Mouse (Mus musculus) brain, embryonic 18.5 days (tissue): ENCODE results near the gene Tspan33.

Experiments
- DNase-seq: peaks from one replicate; pipeline ENCODE4 v3.0.0-alpha.2; 2012; ENCODE audit warnings: low read depth, low spot score

Tspan33 gene

DNA sequence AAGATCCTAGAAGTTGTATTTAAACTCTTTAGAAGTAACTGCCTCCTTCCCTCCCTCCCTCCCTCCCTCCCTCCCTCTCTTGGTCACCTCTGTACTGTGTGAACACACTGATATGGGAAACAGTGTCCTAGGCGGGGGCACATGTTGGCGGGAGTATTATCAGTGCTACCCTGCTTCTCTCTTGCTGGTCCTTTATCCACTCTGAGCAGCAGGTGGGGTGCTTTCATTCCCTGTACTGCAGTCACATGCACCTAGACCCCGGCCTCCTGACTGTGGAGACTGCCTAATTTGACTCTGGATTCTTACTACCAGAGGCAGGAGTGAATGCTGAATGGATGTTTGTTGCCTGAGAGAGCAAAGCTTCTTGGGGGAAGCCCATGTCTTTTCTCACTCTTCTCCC is 3.5 kb downstream of the Tspan33 start:
- DNase-seq: no peak

DNA sequence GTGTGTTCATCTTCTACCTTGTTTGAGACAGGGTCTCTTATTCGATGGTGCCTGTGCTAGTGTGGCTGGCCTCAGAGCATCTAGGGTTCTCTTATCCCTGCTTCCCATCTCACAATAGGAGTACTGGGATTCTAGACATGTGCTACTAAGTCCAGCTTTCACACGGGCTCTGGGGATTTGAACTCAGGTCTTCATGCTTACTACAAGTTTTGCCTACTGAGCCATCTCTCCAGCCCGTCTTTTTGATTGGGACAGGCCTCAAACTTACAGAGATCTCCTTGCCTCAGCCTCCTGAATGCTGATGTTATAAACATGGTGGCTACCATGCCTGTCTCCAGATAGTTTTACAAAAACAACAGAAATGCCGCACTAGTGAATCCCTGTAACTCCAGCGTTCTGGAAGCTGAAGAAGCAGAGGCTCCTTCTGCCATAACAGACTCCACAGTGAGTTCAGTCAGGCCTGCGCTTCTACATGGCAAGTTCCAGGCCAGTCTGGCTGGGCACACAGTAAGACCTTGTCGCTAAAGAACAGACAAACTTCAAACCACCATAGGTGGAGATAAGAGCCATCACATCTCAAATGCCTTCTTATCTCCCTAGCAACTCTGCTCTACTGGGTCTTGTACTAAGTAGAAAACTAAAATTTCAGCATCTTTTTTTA is 5.2 kb downstream of the Tspan33 start:
- no peak for DNase-seq

DNA sequence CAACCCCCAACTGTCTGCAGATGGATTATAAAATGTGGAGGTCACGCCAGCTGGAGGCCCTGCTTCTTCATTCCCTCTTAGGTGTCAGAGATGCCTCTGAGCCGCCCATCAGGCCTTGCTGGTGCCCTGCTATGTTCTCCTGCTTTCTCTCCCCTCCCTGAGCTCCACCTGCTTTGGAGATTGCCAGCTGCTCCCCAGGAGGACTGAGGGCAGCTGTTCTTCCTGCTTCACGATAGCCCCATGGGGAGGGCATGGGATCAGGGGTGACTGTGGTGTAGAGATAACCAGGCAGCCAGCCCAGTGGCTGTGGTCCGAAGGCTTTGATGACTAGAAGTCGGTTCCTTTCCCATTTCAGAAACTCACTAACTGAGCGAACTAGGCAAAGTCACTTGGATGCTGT is 7.0 kb downstream of the Tspan33 start:
- no peak for DNase-seq

DNA sequence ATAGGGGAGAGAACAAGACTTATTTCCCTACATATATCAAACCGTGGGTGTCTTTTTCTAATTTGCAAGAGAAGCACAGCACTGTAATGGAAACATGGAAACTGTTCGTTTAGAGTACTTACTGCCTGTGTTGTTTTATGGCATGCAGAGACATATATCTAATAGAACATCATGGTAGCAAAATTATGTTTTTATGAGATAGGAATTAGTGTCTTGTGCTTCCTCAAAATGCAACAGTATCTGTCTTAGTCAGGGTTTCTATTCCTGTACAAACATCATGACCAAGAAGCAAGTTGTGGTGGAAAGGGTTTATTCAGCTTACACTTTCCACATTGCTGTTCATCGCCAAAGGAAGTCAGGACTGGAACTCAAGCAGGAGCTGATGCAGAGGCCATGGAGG is 8.1 kb downstream of the Tspan33 start:
- no peak for DNase-seq

DNA sequence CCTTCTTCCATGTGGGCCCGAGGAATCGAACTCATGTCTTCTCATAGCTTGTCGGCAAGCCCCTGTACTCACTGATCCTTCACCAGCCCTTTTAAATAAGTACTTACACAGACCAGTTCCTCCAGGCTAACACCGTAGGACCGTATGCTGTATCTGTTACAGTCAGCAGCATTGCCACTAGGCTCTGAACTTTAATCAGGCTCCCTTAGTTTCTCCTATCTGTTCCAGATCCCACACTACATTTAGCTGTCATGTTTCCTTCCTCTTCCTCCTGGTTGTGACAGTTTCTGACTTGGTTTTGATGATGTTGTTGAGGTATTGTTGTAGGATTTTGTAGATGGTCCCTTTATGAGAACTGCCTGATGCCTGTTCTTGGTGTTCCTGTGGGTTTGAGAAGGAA is 10.1 kb downstream of the Tspan33 start:
- DNase-seq: no peak

DNA sequence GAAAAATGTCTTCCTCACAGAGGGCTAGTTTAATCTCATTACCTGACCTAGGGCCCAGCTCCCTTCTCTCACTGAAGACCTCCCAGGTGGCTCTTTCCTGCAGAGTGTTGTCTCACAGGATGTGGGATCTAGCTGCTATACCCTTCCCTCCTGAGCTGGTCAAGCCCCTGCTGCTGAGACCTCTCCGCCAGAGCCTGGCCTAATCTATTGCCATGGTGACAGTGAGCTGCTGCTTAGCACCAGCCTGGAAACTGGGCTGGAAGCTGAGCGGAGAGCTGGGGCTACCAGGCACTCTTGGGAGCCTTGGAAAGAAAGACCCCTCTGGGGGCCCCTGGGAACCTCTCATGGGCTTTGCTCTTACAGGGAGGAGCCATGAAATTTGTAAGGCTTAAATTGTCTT is 13.9 kb downstream of the Tspan33 start:
- no peak for DNase-seq

DNA sequence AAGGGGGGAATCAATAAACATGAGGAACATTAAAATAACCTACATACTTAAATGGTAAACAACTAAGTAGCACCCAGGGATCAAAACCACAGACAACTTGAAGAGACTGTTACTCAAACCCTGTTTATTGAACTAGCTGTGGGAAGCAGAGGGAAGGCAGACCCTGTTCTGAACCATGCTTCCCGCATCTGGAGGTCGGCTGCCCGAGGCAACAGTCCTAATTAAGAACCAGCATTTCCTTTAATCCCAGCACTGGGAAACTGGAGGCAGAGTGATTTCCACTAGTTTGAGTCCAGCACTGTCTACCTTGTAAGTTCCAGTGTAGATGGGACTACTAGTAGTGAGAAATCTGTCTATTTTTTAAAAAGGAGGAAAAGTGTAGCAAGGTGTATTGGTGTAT is 17.3 kb downstream of the Tspan33 start:
- DNase-seq: no peak

DNA sequence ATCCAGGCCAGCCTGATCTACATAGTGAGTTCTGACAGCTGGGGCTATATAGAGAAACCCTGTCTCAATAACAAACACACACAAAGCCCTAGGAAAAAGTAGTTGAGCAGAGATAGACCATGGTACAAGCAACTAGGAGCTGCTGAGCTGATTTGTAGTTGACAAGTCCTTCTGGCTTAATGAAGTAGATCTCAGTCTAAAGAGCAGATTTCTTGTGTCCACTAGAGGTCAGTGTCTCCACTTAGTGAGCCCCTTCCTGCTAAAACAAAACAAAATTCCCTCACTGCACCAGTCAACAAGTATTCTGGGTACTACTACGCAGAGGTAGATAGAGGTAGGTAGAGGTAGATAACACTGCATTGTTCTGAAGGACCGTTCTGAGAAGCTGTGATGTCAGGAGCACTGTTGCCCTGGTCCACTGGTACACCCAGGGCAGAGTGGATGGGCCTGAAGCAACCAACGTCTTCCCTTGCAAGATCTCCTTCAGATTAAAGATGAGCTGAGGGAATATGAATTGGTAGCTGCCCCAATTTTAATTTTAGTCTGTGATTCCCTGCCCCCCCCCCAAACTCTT is 18.1 kb downstream of the Tspan33 start:
- no peak for DNase-seq

DNA sequence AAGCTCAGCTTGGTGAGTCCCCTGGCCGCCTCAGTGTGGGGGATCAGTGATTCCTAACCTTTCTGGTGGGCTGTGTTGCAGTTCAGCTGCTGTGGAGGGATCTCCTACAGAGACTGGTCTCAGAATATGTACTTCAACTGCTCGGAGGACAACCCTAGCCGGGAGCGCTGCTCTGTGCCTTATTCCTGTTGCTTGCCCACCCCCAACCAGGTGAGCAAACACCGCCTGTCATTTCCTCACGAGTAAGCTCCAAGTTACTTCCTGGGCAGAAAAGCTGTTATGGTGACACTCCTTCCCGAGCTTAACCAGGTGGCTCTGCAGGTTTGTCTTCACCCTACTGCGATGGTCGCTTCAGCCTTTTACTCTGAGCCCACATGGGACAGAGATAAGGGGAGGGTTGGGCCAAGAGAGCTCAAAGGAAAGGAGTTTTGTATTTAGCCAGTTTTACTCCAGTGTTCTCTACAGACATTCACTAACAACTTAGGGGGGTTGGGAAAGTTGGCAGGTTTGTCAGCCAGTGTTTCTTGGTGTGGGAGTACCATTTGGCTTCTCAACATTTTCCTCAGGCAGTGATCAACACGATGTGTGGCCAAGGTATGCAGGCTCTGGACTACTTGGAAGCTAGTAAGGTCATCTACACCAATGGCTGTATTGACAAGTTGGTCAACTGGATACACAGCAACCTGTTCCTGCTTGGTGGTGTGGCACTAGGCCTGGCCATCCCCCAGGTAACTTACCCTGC is 22.8 kb downstream of the Tspan33 start:
- no peak for DNase-seq

DNA sequence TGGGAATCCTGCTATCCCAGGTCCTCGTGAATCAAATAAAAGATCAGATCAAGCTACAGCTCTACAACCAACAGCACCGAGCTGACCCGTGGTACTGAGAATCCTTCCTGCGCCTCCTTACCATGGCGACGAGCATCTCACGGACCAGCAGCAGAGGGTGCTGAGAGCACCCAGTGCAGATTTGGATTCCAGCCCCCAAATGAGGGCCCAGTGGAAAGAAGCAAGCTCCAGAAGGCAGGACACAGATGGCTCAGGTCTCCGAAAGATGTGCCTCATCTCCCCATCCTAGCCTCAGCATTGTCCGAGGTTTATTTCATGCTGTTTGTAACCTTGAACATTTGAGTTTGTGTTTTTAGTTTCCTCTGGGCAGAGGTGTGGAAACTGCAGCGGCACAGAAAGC is 23.5 kb downstream of the Tspan33 start:
- no peak for DNase-seq

DNA sequence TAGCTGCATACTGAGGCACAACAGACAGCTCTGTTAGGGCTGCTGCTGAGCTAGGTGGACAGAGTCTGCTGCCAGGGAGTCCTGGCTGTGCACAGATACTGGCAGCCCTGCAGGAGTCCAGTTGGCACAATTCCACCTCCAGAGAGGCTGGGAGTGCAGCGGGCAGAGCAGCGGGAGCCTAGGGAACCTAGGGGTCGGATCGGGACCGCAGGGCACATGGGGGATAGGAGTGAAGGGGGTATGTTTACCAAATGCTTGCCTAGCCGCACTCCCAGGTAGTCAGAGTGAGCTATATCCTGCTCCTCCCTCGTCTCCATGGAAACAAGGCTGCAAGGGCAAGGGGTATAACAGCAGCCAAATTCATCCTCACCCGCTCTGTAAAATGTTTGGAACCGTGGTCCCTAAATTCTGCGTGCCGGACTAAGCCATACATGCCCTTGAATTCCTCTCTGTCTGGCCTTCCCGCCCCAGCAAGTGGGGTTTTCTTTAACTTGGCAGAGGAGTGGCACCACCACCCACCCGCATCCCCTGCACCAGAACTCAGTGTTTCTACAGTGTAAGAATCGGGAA is 24.0 kb downstream of the Tspan33 start:
- DNase-seq: no peak

DNA sequence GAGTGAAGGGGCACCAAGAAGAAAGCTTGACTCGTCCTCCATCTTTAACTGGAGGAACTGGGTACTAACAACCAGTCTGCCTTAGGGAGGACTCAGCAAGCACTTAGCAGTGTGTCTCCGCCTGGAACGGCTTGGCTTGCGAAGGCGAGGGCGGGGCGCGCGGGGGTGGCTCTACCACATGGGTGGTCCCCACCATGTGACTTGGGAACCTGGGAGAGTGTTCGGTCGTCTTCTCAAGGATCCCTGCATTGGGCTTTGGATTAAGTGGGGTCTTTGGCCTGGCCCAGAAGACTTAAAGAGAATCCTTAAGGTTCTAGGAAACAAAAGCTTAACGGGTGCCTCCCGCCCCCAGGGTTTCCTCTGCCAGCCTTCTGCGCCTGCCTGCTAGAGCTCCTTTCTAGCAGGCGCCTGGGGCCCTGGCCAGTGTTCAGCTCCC is 24.9 kb downstream of the Tspan33 start:
- DNase-seq: no peak

DNA sequence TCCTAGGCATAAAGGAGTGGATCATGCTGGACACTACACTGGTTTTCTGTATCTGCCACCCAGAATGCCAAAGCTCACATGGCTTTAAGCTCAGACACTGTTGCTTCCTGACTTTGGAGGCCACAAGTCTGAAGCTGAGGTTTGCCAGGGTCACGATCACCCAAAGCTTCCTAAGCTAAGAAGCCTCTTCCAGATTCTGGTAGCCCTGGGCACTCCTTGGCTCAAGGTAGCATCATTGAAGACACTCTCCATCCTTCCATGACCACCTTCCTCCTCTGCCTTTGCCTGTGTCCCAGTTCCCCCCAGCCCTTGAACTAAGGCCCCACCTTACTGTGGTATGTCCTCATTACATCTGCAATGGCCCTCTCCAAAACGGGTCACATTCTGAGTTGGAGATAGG is 27.9 kb downstream of the Tspan33 start:
- DNase-seq: no peak

DNA sequence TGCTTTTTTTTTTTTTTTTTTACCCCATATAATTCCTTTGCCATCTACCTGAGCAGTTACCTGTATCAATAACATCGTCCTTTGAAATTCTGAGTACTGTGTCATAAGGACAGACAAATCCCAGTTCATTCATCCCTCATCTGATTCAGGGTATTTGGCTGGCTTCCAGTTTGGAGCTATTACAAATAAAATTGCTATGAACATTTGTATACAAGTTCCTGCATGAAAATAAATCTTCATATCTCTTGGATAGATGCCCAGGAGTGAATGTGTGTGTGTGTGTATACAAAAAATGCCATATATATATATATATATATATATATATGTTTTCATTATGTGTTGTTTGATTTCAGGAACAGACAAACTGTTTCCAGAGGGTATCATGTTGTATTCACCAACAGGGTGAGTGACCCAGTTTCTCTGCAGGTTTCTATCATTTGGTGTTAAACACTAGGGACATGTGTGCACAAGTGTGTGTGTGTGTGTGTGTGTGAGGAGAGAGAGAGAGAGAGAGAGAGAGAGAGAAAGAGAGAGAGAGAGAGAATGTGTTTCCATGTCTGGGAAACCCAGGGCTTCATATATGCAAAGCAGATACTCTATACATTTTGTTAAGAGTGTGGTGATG is 32.7 kb downstream of the Tspan33 start:
- DNase-seq: no peak

DNA sequence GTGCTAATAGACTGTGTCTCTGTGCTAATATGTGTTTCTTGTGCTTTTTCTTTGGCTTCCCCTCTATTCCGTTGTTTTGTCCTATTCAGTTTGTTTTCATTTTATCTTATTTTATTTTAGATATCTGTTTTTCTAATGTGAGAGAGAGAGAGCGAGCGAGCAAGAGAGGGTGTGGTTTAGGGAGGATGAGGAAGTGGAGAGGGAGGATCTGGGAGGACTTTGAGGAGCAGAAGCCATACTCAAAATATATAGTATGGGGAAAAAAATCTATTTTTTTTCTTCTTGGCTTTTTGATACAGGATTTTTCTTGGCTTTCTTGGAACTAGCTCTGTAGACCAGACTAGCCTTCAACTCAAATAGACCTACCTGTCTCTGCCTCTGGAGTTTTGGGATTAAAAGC is 34.0 kb downstream of the Tspan33 start:
- no peak for DNase-seq

DNA sequence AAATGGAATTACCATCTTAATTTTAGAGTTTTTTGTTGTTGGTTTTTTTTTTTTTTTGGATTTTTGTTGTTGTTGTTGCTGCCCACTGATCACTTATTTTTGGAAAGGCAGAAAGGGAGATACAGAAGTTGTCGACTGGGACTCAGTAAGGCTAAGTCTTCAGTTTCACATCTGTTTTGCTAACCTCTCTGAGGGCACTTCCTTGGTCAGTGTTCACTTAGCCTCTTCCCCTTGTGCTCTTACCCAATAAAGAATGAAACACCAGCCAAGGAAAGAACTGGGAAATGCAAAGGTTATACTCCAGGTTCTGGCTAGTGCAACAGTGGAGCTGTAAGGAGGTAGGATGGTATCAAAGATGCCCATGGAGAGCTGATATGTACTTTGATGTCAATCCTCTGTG is 35.5 kb downstream of the Tspan33 start:
- no peak for DNase-seq

DNA sequence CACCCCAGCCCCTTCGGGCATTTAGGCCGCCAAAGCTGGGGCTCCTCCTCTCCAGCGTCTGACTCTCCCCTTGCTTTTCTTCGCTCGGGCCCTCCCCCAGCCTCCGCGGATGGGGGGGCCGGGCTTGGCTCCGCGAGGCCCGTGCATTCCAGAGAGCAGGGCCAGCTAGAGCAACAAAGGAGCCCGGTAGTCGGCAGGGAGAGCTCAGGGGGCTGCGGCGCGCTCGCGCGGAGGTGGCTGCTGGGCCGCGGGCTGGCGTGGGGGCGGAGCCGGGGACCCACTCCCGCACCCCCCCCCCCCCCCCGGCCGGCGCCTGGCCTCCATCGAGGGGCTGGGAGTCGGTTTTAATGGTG is 41.3 kb downstream of the Tspan33 start, which contains the start of gene Smo:
Gene Smo, plus strand, starts transcription at position 168 of the 353 bp plus-strand sequence.
- no peak for DNase-seq

DNA sequence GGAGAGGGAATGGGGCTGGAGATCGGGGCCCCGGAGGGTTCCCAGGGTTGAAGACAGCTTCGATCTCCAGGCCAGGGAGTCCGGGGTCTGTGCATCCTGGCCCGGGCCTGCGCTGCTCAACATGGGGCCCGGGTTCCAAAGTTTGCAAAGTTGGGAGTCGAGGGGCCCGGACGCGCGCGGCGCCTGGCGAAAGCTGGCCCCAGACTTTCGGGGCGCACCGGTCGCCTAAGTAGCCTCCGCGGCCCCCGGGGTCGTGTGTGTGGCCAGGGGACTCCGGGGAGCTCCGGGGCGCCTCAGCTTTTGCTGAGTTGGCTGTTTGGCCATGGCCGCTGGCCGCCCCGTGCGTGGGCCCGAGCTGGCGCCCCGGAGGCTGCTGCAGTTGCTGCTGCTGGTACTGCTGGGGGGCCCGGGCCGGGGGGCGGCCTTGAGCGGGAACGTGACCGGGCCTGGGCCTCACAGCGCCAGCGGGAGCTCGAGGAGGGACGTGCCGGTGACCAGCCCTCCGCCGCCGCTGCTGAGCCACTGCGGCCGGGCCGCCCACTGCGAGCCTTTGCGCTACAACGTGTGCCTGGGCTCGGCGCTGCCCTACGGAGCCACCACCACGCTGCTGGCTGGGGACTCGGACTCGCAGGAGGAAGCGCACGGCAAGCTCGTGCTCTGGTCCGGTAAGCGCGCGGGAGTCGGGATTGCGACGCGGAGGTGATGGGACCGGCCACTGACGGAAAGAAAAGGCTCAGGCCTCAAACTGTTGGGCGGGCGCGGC is 41.8 kb downstream of the Tspan33 start:
- DNase-seq: no peak

DNA sequence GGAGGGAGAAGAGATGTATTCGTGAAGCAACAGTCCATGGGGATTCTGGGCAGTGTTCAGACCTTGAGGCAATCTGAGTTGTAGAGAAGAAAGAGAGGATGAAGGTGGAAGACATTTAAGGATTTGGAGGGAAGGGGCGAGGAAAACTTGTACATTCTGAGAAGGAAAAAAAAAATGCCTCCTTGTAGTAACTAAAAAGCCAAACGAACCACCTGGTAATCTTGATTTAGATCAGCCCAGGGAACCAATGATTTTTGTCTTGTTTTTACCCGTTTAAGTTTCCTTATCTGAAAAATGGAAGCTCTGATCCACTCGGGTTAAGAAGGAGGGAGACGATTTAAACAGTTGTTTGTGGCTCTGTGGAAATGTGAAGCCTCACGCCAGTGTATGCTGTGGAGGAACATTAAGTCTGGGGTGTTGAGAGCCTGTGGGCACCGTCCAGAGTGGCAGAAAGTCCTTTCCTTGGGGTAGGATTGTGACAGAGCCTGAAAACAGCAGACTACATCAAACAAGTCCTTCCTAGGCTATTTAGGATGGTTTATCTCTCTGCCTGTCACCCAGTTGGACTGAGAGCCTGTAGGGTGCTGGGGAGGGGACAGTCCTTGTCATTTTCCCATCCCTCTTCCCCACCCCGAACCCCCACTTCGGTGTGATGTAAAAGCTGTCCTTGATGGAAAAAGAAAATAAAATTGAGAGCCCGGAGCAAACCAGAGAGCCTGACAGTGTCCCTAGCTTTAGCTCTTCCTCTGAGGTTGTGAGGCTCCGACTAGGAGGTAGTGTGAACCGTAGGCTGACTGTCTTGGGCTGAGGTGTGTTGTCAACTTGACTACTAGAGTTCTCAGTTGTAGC is 42.8 kb downstream of the Tspan33 start:
- DNase-seq: no peak

DNA sequence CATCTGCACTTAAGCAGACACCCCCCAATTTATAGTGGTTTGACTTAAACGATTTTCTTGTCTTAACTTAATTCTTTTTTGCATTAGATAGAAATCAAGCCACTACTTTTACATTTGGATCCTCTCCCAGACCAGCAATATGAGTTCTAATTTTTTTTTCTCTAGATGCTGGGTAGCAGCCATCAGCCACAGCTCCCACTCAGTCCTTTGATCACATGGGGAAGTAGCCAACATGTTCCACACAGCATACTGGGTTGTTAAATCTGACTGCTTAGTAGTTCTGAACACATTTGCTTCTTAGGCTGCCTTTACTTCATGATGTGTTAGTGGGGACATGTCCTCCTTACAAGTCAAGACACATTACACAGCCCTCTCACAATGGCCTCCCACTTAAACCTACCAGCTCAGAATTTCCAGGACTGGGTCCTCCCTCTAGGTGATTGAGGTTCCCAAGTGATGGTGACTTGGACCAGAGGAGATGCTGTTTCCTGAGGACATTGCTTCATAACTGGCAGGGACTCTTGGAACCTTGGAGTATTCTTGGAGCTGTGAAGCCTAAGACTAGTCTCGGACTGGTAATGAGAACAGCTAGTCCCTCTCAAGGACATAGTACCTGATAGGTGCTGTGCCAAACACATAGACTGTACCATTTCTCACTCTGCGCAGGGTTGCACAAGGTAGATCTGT is 57.6 kb downstream of the Tspan33 start:
- DNase-seq: no peak
